Mouse (Mus musculus): ENCODE results near the gene Ptprk.

The Ptprk gene

GRCm38 (mm10) chr10:28191440-28191839 lies 116.8 kb downstream of the Ptprk start:
- DNase-seq, result no peak

- DNase-seq, result no peak
Measured at GRCm38 (mm10) chr10:28193630-28194029, 119.0 kb downstream of the Ptprk start.

DNA sequence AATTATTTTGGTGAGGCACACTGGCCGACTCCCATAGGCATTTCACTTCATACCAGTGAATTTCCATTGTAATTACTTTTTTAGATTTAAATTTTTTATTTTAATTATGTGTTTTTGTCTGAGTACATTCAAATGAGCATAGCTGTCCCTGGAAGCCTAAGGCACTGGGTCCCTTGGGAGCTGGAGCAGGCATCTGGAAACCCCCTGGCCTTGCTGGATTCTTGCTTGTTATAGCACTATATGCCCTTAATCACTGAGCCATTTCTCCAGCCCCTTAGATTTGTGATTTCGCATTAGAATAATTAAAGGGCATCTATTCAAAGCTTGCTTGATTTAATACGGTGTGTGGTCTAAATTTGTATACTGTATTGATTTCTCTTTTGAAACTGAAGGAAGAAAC lies 126.0 kb downstream of the Ptprk start:
- no peak for DNase-seq

DNA sequence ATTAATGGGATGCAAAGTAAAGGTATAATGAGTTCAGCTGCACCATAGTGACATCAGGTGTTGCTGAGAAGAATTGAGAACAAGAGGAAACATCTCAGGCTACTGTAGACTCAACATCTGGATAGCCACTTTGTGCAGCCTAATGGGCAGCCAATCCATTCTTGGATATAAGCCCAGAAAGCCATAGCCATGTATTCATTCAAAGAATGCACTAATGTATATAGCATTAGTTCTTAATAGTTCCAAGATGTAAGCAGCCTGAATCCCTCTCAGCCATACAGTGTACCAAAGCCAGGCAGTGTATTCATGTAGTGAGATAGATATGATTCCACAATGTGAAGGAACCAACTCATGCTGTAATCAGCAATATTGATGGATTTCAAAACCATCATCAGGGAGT lies 134.8 kb downstream of the Ptprk start:
- DNase-seq, result no peak

DNA sequence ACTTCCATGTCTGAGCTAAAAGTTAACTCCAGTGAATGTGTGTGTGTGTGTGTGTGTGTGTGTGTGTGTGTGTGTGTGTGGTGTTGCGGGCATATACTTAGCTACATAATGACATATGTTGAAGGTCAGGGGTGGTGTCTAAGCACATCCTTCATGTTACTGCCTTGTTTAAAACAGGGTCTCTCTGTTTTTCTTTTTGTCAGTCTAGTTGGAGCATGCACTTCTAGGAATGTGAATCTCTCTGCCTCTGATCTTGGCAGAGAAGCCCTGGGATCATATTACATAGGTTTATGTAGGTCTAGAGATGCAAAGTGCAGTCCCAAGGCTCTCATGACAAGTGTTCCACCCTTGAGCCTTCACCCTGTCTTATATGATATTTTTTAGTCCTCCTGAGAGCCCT lies 137.5 kb downstream of the Ptprk start:
- DNase-seq, result no peak

- DNase-seq, result no peak
Measured at GRCm38 (mm10) chr10:28215153-28215552, 140.5 kb downstream of the Ptprk start.

GRCm38 (mm10) chr10:28223602-28224001 lies 149.0 kb downstream of the Ptprk start:
- no peak for DNase-seq

DNA sequence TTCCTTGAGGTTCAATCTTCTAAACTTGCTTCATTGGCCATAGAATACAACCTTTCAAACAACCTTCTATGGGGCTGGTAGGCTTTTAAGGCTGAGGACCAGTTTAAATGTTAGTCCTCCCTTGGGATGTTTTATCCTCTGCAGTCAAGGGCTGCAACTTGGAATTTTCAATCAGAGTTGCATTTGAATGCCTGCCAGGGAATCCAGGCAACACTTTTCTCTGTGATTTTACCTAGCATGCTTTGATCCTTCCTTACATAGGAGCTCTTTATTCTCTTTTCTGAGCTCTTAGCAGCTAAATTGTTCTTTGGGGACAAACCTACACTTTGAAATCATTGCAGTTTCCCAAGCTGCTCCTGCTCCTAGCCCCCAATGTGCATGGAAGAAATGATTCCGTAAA lies 149.8 kb downstream of the Ptprk start:
- no peak for DNase-seq

- DNase-seq, result no peak
Measured at GRCm38 (mm10) chr10:28225536-28226075, 151.0 kb downstream of the Ptprk start.

DNA sequence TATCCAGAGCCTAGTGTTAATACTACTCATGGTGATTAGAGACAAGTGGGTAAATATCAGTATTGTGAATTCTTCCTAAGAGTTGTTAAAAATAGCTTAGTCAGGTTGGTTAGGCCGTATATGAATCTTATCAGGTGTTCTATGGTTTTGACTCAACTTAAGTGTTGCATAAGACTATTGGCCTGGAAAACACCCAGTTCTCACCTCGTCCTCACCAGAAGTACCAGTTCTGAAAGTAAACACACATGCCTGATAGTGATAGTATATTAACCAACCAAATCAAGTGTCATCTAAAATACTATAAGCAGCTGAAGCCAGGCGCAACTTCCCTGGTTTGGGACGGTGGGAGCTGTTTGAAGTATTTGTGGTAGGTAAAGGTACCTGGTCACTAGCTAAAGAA lies 153.1 kb downstream of the Ptprk start:
- DNase-seq, result no peak

GRCm38 (mm10) chr10:28228208-28228607 lies 153.6 kb downstream of the Ptprk start:
- DNase-seq, result no peak

GRCm38 (mm10) chr10:28232273-28233167 lies 157.9 kb downstream of the Ptprk start:
- no peak for DNase-seq

DNA sequence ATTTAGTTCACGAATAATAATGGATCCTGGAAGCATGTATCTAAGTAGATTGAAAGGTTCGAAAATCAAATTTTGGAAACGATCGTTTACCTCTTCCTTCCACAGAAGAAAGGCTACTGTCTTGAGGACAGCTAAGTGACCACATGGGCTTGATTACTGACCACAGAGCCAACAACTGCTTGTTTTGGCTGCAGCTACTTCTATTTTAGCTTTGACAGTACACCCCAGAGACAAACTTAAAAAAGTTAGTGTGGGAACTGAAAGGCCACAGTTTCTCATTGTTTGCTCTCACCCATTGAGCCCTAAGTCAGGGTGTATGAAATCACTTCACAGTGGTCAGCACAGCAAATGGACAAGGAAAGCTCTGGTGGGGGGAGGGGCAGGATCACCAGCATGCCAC lies 174.4 kb downstream of the Ptprk start:
- DNase-seq, result no peak

DNA sequence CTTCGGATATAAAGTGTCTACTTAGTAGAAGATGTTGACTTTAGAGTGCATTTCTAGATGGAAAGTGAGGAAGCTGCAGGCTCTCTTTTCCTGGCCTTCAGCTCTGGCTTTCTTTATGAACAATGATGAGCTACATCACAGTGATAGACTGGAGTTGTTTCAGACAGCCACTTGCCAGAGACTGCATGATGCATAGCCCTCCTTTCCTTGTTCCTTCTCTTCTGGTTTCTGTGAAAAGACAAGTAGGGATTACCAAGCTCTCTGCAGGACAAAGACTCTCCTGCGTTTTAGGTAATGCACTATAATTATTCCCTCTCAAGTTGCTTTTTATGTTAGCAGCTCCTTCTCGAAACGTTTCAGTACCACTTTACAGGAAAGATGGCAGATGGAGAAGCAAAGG lies 176.8 kb downstream of the Ptprk start:
- DNase-seq, result no peak

- DNase-seq, result no peak
Measured at GRCm38 (mm10) chr10:28260651-28261050, 186.0 kb downstream of the Ptprk start.

DNA sequence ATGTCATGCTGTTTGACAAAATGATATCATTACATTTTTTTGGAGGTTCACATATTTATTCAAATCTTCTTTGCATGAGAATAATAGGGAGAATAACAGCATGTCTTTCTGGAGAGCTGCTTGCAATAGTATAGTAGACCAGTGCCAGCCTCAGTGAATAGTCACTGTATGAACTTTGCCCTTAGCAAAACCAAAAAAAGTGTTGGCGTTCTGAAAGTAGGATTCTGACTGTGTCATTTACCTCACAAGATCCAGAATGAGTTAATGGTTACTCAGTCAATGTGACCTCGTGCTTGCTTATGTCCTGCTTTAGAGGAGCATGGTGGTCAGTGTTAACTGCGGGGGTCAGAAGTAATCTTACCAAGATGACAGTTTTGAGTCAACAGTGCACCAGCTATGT lies 187.5 kb downstream of the Ptprk start:
- peak; percentile 84 for DNase-seq

DNA sequence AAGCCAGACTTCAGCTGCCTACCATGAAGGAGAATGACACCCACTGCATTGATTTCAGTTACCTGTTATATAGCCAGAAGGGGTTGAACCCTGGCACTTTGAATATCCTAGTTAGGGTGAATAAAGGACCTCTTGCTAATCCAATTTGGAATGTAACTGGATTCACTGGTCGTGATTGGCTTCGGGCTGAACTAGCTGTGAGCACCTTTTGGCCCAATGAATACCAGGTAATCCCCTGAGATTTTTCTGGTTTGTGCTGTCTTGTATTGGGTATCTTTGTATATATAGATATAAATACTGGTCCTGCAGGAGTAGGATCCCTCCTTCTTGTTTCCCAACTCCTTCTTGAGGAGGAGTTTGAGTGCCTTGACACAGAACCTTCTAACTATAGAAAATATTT lies 188.9 kb downstream of the Ptprk start:
- no peak for DNase-seq

DNA sequence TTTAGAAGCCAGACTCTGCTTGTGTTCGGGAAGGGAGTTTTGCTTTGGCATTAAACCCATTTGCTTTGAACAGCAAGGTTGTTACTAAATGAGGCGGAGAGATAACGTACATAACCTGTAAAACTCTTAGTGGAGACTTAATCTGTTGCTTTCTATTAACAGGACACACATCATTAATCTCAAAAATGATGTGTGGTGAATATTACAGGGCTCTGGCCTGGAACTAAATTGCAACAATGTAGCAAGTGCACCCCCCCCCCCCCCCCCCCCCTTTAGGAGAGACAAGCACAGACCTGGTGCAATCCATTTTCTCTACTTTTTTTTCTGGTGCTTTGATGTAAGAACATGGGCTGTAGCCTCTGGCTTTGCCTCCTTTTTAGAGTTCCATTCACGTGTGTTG lies 195.7 kb downstream of the Ptprk start:
- no peak for DNase-seq

DNA sequence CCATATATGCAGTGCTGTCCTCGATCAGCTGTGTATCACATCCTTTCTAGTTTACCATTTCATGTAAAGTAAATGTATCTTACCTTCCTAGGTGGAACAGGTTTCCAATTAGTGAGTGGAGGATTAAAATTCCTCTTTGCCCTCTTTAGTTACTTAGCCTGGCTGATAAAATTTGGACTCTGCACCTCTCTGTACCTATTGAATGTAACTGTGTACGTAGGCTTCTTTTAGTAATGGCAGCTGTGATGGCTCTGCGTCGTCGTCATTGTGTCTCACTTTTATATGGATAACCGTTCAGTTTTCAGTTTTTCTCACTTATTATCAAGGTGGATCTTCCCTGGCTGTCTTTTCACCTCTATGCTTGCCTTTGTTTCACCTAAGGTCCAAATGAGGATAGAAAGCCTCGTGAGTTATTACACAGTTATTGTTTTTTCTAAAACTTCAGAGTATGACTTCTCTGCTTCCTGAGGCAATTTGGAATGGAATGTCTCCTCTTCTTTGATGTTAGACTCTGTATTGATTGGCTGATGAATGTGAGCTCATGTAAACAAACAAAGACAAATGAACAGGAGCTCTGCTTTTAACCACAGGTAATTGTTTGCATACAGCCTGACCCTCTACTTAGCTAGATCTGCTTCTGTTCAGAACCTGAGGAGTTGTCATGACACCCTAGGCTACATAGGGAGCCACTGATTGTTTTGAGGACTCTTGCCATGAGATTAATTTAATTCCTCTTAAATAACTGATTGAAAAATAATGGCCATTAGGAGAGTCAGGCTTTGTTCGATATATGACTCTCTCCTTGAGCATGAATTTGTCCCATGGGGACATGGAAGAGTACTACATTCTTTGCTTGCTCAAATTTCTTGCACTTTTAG lies 197.3 kb downstream of the Ptprk start:
- no peak for DNase-seq

- no peak for DNase-seq
Measured at GRCm38 (mm10) chr10:28278757-28279156, 204.1 kb downstream of the Ptprk start.

GRCm38 (mm10) chr10:28297531-28297930 lies 222.9 kb downstream of the Ptprk start:
- DNase-seq, result peak; percentile 27

- DNase-seq, result no peak
Measured at GRCm38 (mm10) chr10:28299207-28299606, 224.6 kb downstream of the Ptprk start.

- DNase-seq, result no peak
Measured at GRCm38 (mm10) chr10:28303856-28304255, 229.2 kb downstream of the Ptprk start.
